Mouse (Mus musculus): ENCODE results near the gene Gtdc1. TPM values are rescaled to one million over a fixed set of nuclear protein-coding genes. Genes with fewer than 3 reads are reported as not detected.

The Gtdc1 gene
- 10 to 100 TPM; 45.9 to 46.2 TPM for total RNA-seq (2023)

DNA sequence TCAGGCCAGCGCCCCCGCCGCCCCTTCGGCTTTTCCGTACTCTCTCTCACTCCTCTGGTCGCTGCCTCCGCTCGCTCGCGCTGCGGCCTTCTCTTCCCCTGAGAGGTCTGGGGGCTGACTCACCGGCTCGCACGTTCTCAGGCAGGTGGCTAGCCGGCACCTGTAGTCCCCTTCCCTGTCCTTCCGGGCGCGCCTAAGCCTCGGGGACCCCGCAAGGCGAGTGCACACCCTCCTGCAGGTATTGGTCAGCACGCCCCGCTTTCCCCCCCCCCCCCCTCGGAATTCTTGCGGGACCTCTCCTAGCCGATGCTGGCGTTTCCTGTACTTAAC is at the start of gene Gtdc1:
TSS of gene Gtdc1 (minus strand) at position 176 of the 330 bp plus-strand sequence.

Other genes starting within 250 kb of the Gtdc1 start
- gene Zeb2, start 189.7 kb upstream of the Gtdc1 start, total RNA-seq (2023): 10 to 100 TPM in 1 of 2 experiments, 1 to 10 TPM in 1; 5.3 to 14.4 TPM